Mouse (Mus musculus): ENCODE data around the gene Rap2c. TPM values are rescaled to one million over a fixed set of nuclear protein-coding genes. Genes with fewer than 3 reads are reported as not detected.

The Rap2c gene
- polyA plus RNA-seq, 1 experiment from 2014 or later = 13.0 TPM

DNA sequence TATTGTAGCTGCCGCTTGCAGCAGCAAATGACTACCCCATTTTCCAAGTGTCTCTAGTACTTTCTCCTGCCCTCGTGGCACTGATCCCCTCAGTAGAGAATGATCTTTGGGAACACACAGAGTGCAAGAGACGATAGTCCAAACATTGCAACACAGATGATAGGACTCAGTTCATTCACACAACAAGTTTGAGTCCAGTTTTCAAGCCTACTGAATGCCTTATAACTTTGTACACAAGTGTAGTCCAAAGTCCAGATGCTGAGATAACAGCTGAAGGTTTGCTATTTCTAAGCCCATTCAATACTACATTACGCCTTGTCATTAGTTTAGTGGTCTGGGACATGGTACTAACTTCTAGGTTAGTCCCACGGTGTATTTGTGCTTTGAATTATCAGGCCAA, 40.5 kb upstream of the Rap2c start:
- ATAC-seq (replicated peaks; ENCODE audit: low FRiP score, low read depth) = no peak
- Histone ChIP-seq H3K4me3 (replicated peaks; ENCODE audit: low read depth, low read length) (no peak overlapping the region), H3K4me2 (ENCODE audit: low read length) (no peak overlapping the region), H3K36me3 (ENCODE audit: insufficient read depth, low read length) (no peaks in the 10 kb centered on the region), H3K9ac (ENCODE audit: low read depth, low read length) (no peak overlapping the region), H3K9me3 (replicated peaks; ENCODE audit: low read length) (no peaks in the 10 kb centered on the region), H3K27ac (no peak overlapping the region), H3K4me1 (replicated peaks; ENCODE audit: insufficient read depth, low read length) (no peaks in the 10 kb centered on the region), H3K27me3 (ENCODE audit: insufficient read depth, low read length) (no peaks in the 10 kb centered on the region)
- no peak for DNase-seq (ENCODE audit: low spot score)
- WGBS = 85% methylated on average over 5 of the region's 5 CpGs
- no peak for TF ChIP-seq CTCF (IDR thresholded peaks at IDR 0.05; ENCODE audit: low read depth)

DNA sequence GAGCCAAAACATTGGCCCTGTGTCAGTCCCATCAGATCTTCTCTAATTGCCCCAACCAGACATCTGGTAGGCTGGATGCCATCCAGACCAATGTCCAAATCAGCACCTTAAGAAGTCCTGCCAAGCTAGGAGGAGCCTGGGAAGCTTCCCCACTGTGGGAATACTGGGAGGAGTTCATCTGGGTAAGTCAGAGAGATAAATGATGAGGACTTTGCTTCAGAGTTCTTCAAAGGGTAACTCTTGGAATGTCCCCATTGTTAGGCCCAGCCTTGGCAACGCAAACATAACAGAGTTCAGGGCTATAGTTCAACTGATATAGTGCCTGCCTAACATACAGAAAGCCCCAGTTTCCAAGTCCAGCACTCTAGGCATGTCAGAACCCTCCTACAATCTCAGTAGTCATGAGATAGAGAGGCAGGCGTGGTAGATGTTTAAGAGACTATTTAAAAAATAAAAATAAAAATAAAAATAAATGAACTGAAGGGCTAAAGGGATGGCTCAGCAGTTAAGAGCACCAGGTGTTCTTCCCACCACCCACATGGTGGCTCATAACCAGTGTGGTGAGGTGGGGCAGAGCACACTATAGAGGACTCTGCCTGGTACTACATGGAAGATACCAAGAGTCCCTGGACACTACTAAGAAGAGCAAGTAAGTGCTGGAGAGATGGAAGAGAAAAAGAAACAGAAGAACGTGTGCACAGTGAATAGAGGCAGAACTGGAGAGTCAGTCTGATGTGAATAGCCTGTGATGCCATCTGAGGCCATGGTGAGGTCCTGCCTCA, 34.1 kb upstream of the Rap2c start:
- H3K9me3 ChIP-seq (replicated peaks; ENCODE audit: low read length) = no peaks in the 10 kb centered on the region
- H3K9ac ChIP-seq (ENCODE audit: low read depth, low read length) = no peak overlapping the region
- H3K4me1 ChIP-seq (replicated peaks; ENCODE audit: insufficient read depth, low read length) = no peaks in the 10 kb centered on the region
- DNase-seq (ENCODE audit: low spot score) = no peak
- H3K27ac ChIP-seq = no peak overlapping the region
- no peaks in the 10 kb centered on the region for H3K36me3 ChIP-seq (ENCODE audit: insufficient read depth, low read length)
- no peak for ATAC-seq (replicated peaks; ENCODE audit: low FRiP score, low read depth)
- H3K4me3 ChIP-seq (replicated peaks; ENCODE audit: low read depth, low read length) = no peak overlapping the region
- no peak for TF ChIP-seq CTCF (IDR thresholded peaks at IDR 0.05; ENCODE audit: low read depth)
- H3K4me2 ChIP-seq (ENCODE audit: low read length) = no peak overlapping the region
- WGBS = 60% methylated on average over 3 of the region's 3 CpGs
- H3K27me3 ChIP-seq (ENCODE audit: insufficient read depth, low read length) = no peaks in the 10 kb centered on the region

DNA sequence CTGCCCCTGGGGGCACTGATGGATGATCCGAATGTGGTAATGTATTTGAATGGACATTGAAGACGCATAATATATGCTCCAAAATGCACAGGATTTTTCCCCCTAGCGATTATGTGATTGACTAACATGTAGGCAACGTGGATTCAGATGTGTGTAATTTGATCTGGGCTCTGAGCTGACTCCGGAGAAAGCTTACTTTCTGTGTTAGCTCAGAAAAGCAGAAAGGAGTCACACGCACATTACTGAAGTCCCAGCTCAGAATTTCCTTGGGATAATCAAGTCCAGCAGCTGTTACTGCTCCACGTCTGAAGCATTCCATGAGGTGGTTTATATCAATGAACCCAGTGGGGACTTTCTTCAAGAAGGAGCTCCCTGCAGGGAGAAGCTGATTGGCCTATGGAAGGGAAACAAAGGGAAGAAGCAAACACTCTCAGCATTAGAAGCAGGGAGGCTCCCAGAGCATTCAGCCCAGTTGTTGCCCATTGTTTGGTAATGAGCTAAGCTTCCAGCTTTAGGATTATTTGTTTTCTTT, 17.9 kb upstream of the Rap2c start:
- peak; percentile 54 for DNase-seq (ENCODE audit: low spot score)
- no peaks in the 10 kb centered on the region for H3K9me3 ChIP-seq (replicated peaks; ENCODE audit: low read length)
- no peak overlapping the region for H3K27ac ChIP-seq
- H3K27me3 ChIP-seq (ENCODE audit: insufficient read depth, low read length) = no peaks in the 10 kb centered on the region
- ATAC-seq (replicated peaks; ENCODE audit: low FRiP score, low read depth) = no peak
- no peak overlapping the region for H3K4me3 ChIP-seq (replicated peaks; ENCODE audit: low read depth, low read length)
- no peak overlapping the region for H3K9ac ChIP-seq (ENCODE audit: low read depth, low read length)
- TF ChIP-seq CTCF (IDR thresholded peaks at IDR 0.05; ENCODE audit: low read depth) = no peak
- H3K36me3 ChIP-seq (ENCODE audit: insufficient read depth, low read length) = no peaks in the 10 kb centered on the region
- 25% methylated on average over 7 of the region's 7 CpGs for WGBS
- H3K4me2 ChIP-seq (ENCODE audit: low read length) = no peak overlapping the region
- H3K4me1 ChIP-seq (replicated peaks; ENCODE audit: insufficient read depth, low read length) = no peaks in the 10 kb centered on the region

DNA sequence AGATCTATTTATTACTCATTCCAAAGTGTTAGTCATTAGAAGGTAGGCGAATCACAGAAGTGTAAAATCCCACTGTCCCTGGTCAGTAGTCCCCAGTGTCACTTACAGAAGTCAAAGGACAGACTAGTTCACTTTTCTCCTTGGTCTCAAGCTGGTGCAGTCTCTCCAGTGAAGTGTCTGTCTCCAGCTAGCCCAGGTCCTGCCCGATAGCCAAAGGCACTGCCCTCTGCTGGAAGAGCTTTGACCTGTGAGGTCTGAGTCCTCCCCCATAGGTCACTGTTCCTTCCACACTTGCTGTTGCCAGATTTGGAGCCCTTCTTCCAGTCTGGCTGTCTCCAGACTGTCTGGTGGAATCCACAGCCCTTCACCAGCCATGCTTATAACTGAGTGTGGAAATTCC, 2.1 kb upstream of the Rap2c start:
- Histone ChIP-seq H3K4me3 (replicated peaks; ENCODE audit: low read depth, low read length) (no peak overlapping the region), H3K27ac (no peak overlapping the region), H3K9me3 (replicated peaks; ENCODE audit: low read length) (no peaks in the 10 kb centered on the region), H3K9ac (ENCODE audit: low read depth, low read length) (no peak overlapping the region), H3K36me3 (ENCODE audit: insufficient read depth, low read length) (no peaks in the 10 kb centered on the region), H3K4me2 (ENCODE audit: low read length) (no peak overlapping the region), H3K27me3 (ENCODE audit: insufficient read depth, low read length) (no peaks in the 10 kb centered on the region), H3K4me1 (replicated peaks; ENCODE audit: insufficient read depth, low read length) (no peaks in the 10 kb centered on the region)
- peak; percentile 27 for DNase-seq (ENCODE audit: low spot score)
- TF ChIP-seq CTCF (IDR thresholded peaks at IDR 0.05; ENCODE audit: low read depth) = peak; percentile 56
- ATAC-seq (replicated peaks; ENCODE audit: low FRiP score, low read depth) = no peak
- WGBS = 50% methylated on average over 2 of the region's 2 CpGs

DNA sequence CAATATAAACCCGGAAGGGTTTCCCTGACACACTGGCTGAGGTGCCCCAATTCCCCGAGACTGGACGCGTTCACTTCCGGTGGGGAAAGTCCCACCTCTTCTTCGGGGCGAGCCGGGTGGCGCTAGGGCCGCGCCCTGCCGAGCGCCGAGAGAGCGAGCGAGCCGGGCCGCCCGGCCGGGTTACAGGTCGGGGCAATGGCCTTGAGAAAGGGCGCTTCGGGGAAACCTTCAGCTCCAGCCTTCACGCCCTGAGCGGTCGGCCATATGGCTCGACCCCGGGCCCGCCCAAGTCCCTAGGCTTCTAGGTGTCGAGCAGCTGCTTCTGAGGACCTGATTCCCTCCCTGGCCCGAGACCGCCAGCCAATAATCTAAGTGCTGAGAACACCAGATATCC, 965 bp upstream of the Rap2c start:
- DNase-seq (ENCODE audit: low spot score) = peak; percentile 81
- WGBS = 25% methylated on average over 32 of the region's 32 CpGs
- no peaks in the 10 kb centered on the region for H3K36me3 ChIP-seq (ENCODE audit: insufficient read depth, low read length)

DNA sequence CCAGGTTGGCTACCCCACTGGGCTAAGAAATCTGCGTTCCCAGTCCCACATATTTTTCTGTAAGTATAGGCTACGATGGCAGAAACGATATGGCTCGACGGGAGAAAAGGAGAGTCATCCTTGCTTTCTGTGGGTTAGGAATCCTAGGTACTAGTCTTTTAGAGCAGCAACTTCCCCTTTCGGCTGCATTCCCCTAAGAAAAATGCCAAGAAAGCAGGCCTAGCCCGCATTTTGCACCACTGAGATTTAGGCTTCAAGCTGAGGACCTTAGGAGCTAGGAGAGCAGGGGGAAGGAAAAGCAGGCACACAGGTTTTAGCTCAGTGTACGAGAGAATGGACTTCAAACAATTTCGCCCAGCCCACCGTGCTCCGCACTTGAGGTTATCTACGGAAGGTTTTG, 892 bp downstream of the Rap2c start:
- no peak for TF ChIP-seq CTCF (IDR thresholded peaks at IDR 0.05; ENCODE audit: low read depth)

More for the DNA sequence above, 965 bp upstream of the Rap2c start:
- H3K27ac ChIP-seq = peak overlapping the region; percentile 96
- no peaks in the 10 kb centered on the region for H3K4me1 ChIP-seq (replicated peaks; ENCODE audit: insufficient read depth, low read length)
- peak overlapping the region; percentile 51 for H3K4me2 ChIP-seq (ENCODE audit: low read length)
- H3K27me3 ChIP-seq (ENCODE audit: insufficient read depth, low read length) = no peaks in the 10 kb centered on the region
- H3K9ac ChIP-seq (ENCODE audit: low read depth, low read length) = peak overlapping the region; percentile 88
- H3K9me3 ChIP-seq (replicated peaks; ENCODE audit: low read length) = no peaks in the 10 kb centered on the region
- peak; percentile 94 for ATAC-seq (replicated peaks; ENCODE audit: low FRiP score, low read depth)
- no peak for TF ChIP-seq CTCF (IDR thresholded peaks at IDR 0.05; ENCODE audit: low read depth)
- H3K4me3 ChIP-seq (replicated peaks; ENCODE audit: low read depth, low read length) = peak overlapping the region; percentile 53

More for the DNA sequence above, 892 bp downstream of the Rap2c start:
- Histone ChIP-seq H3K27ac (peak overlapping the region; percentile 96; the same call in 1 of the 2 replicates), H3K27me3 (ENCODE audit: insufficient read depth, low read length) (no peaks in the 10 kb centered on the region), H3K36me3 (ENCODE audit: insufficient read depth, low read length) (no peaks in the 10 kb centered on the region), H3K9me3 (replicated peaks; ENCODE audit: low read length) (no peaks in the 10 kb centered on the region), H3K4me3 (replicated peaks; ENCODE audit: low read depth, low read length) (peak overlapping the region; percentile 53), H3K9ac (ENCODE audit: low read depth, low read length) (0 out of 2 replicates have a peak overlapping the region, but pooled peaks have one; percentile 31), H3K4me1 (replicated peaks; ENCODE audit: insufficient read depth, low read length) (no peaks in the 10 kb centered on the region), H3K4me2 (ENCODE audit: low read length) (peak overlapping the region; percentile 51)
- 26% methylated on average over 12 of the region's 12 CpGs for WGBS
- DNase-seq (ENCODE audit: low spot score) (peak; percentile 15), ATAC-seq (replicated peaks; ENCODE audit: low FRiP score, low read depth) (no peak)
